Mouse (Mus musculus) kidney, adult 2 months (tissue): ENCODE measurements at regions not wholly inside any gene's neighbourhood (a gene's known extent, or its start where the extent isn't known, plus 50 kb on each side); places are given as distances from the start of the nearest gene placed in this dataset.

Experiments used
- CTCF ChIP-seq: fragments of 200-500 bp; conservative IDR thresholded peaks from 2 replicates; pipeline ENCODE4 v1.5.1; 2011; ENCODE audit warnings: low read depth, mild to moderate bottlenecking, control low read depth, low read length, moderate library complexity, mixed read lengths; ENCODE audit not compliant: insufficient read depth, insufficient read length
- POLR2A ChIP-seq: fragments of 200-500 bp; IDR thresholded peaks from one replicate; pipeline ENCODE4 v1.6.1; 2011; ENCODE audit warnings: low read depth, low read length, control low read depth

DNA sequence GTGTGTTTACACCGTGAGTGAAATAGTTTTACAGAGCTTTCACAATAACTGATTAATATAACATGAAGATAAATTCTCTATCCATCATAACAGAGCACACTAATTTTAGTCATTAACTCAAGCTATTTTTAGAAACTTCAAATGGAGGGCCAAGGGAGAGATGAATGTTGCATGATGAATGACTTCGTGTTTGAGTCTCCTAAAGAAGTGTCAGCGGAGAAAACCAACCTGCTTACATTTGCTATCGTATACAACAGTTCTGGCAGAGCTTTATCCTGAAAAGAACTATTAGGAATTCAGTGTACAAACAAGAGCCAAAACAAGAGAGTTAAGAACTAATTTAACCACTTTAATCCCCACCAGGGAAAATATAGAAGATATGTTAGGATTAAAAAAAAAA, 526.9 kb downstream of the Zpld1 start:
- TF ChIP-seq CTCF (no peak), POLR2A (no peak)
